Mouse (Mus musculus) gastrocnemius, postnatal 4 days (tissue): ENCODE results near the gene Tceanc2. TPM values are rescaled to one million over a fixed set of nuclear protein-coding genes. Genes with fewer than 3 reads are reported as not detected.
A peak's percentile ranks its signal among the peaks of the same experiment; 100 is the strongest.

Experiments used
- DNase-seq, 2 experiments: peaks; one replicate each; pipeline ENCODE4 v3.0.0; 2021 to 2022; ENCODE audit warnings: low spot score in 2 of 2, mixed read lengths in 2 of 2
- total RNA-seq, 2 experiments: library from RNA; stranded (reverse); gene quantifications; 2 replicates each; pipeline ENCODE4 v1.2.3; 2021

Gene Tceanc2
- total RNA-seq, 2 experiments from 2014 or later, result 17.8 to 21.4 TPM

GRCm38 (mm10) chr4:107180746-107181145, 1.8 kb upstream of the Tceanc2 start:
- no peak for DNase-seq

- DNase-seq, result no peak
Observed at GRCm38 (mm10) chr4:107179561-107179960, 645 bp upstream of the Tceanc2 start.

- peak; percentile 97 to 99 for DNase-seq
Observed at GRCm38 (mm10) chr4:107178182-107178829, 610 bp downstream of the Tceanc2 start, which contains the start of gene Tmem59. TSS of gene Tmem59 (plus strand) at chr4:107178399.

GRCm38 (mm10) chr4:107177506-107177905, 1.4 kb downstream of the Tceanc2 start:
- DNase-seq, result no peak

- DNase-seq, result no peak
Observed at GRCm38 (mm10) chr4:107167798-107168197, 11.1 kb downstream of the Tceanc2 start.

- DNase-seq, result no peak
Observed at GRCm38 (mm10) chr4:107166700-107167099, 12.2 kb downstream of the Tceanc2 start.

GRCm38 (mm10) chr4:107163756-107164587, 14.9 kb downstream of the Tceanc2 start:
- peak in 1 of 2 experiments; percentile 50 for DNase-seq

GRCm38 (mm10) chr4:107163341-107163740, 15.6 kb downstream of the Tceanc2 start:
- no peak for DNase-seq

GRCm38 (mm10) chr4:107160181-107160580, 18.7 kb downstream of the Tceanc2 start:
- no peak for DNase-seq

GRCm38 (mm10) chr4:107159166-107159773, 19.6 kb downstream of the Tceanc2 start:
- no peak for DNase-seq

GRCm38 (mm10) chr4:107156983-107157401, 21.9 kb downstream of the Tceanc2 start:
- DNase-seq, result no peak

GRCm38 (mm10) chr4:107152571-107152970, 26.3 kb downstream of the Tceanc2 start:
- DNase-seq, result no peak

GRCm38 (mm10) chr4:107150991-107151390, 27.9 kb downstream of the Tceanc2 start:
- no peak for DNase-seq

GRCm38 (mm10) chr4:107143511-107143910, 35.4 kb downstream of the Tceanc2 start:
- DNase-seq, result no peak

GRCm38 (mm10) chr4:107139836-107140631, 38.9 kb downstream of the Tceanc2 start:
- no peak for DNase-seq

- no peak for DNase-seq
Observed at GRCm38 (mm10) chr4:107138948-107139835, 39.7 kb downstream of the Tceanc2 start.

- DNase-seq, result no peak
Observed at GRCm38 (mm10) chr4:107136531-107136930, 42.4 kb downstream of the Tceanc2 start.

- DNase-seq, result no peak
Observed at GRCm38 (mm10) chr4:107135663-107136062, 43.3 kb downstream of the Tceanc2 start.

GRCm38 (mm10) chr4:107134891-107135290, 44.0 kb downstream of the Tceanc2 start:
- no peak for DNase-seq

- DNase-seq, result no peak
Observed at GRCm38 (mm10) chr4:107130534-107130933, 48.4 kb downstream of the Tceanc2 start.
